Mouse (Mus musculus) CD4-positive, CD25-positive, alpha-beta regulatory T cell, adult 2 months (primary cell): ENCODE results near the gene Olfr548-ps1.
"Not testable (repeated sequence)": the region's sequence is repeated elsewhere in the genome, so short reads cannot be mapped to it uniquely, and the experiment has no call there.

Experiments
- DNase-seq: peaks from one replicate; pipeline ENCODE4 v3.0.0-alpha.2; 2012; ENCODE audit warnings: low read depth, low spot score

The Olfr548-ps1 gene

GRCm38 (mm10) chr7:102540596-102540995 lies at the start of gene Olfr548-ps1:
TSS of gene Olfr548-ps1 (plus strand) at chr7:102540896.
- no peak for DNase-seq

- not testable (repeated sequence) for DNase-seq
Measured at GRCm38 (mm10) chr7:102494416-102494815, 46.3 kb upstream of the Olfr548-ps1 start.

- DNase-seq: no peak
Measured at GRCm38 (mm10) chr7:102499473-102499872, 41.2 kb upstream of the Olfr548-ps1 start, which contains the start of gene Olfr545. TSS of gene Olfr545 (minus strand) at chr7:102499573.

GRCm38 (mm10) chr7:102501986-102502385 lies 38.7 kb upstream of the Olfr548-ps1 start:
- no peak for DNase-seq

- DNase-seq: peak; percentile 85
Measured at GRCm38 (mm10) chr7:102506848-102507247, 33.8 kb upstream of the Olfr548-ps1 start.

GRCm38 (mm10) chr7:102508066-102508465 lies 32.6 kb upstream of the Olfr548-ps1 start:
- DNase-seq: no peak

GRCm38 (mm10) chr7:102508666-102509065 lies 32.0 kb upstream of the Olfr548-ps1 start:
- no peak for DNase-seq

- no peak for DNase-seq
Measured at GRCm38 (mm10) chr7:102509726-102510125, 31.0 kb upstream of the Olfr548-ps1 start.

- DNase-seq: no peak
Measured at GRCm38 (mm10) chr7:102511927-102512326, 28.8 kb upstream of the Olfr548-ps1 start.

GRCm38 (mm10) chr7:102512814-102513435 lies 27.8 kb upstream of the Olfr548-ps1 start:
- peak; percentile 90 for DNase-seq

GRCm38 (mm10) chr7:102514144-102514543 lies 26.6 kb upstream of the Olfr548-ps1 start:
- no peak for DNase-seq

GRCm38 (mm10) chr7:102516261-102517050 lies 24.2 kb upstream of the Olfr548-ps1 start:
- no peak for DNase-seq

- DNase-seq: no peak
Measured at GRCm38 (mm10) chr7:102517051-102517335, 23.7 kb upstream of the Olfr548-ps1 start.

- DNase-seq: peak; percentile 51
Measured at GRCm38 (mm10) chr7:102529052-102529451, 11.6 kb upstream of the Olfr548-ps1 start.

- no peak for DNase-seq
Measured at GRCm38 (mm10) chr7:102534449-102534848, 6.2 kb upstream of the Olfr548-ps1 start, which contains the start of gene Olfr547. TSS of gene Olfr547 (plus strand) at chr7:102534749.

- peak; percentile 38 for DNase-seq
Measured at GRCm38 (mm10) chr7:102541251-102541650, 555 bp downstream of the Olfr548-ps1 start.

GRCm38 (mm10) chr7:102549570-102549969 lies 8.9 kb downstream of the Olfr548-ps1 start, which contains the start of gene Olfr549:
TSS of gene Olfr549 (plus strand) at chr7:102549870.
- DNase-seq: no peak

GRCm38 (mm10) chr7:102553279-102553678 lies 12.6 kb downstream of the Olfr548-ps1 start:
- peak; percentile 23 for DNase-seq

GRCm38 (mm10) chr7:102564999-102565997 lies 24.6 kb downstream of the Olfr548-ps1 start, which contains the start of gene Trim21:
TSS of gene Trim21 (minus strand) at chr7:102565486.
- DNase-seq: peak; percentile 92

GRCm38 (mm10) chr7:102566219-102566618 lies 25.5 kb downstream of the Olfr548-ps1 start:
- no peak for DNase-seq

- no peak for DNase-seq
Measured at GRCm38 (mm10) chr7:102571142-102571541, 30.4 kb downstream of the Olfr548-ps1 start, which contains the start of gene Olfr550. TSS of gene Olfr550 (plus strand) at chr7:102571442.
